Mouse (Mus musculus) kidney, adult 2 months (tissue): Measurements from ENCODE around the gene Lrrc23.
"Not testable (repeated sequence)": the region's sequence is repeated elsewhere in the genome, so short reads cannot be mapped to it uniquely, and the experiment has no call there.

Experiments used
- CTCF ChIP-seq: fragments of 200-500 bp; conservative IDR thresholded peaks from 2 replicates; pipeline ENCODE4 v1.5.1; 2011; ENCODE audit warnings: low read depth, mild to moderate bottlenecking, control low read depth, low read length, moderate library complexity, mixed read lengths; ENCODE audit not compliant: insufficient read depth, insufficient read length
- POLR2A ChIP-seq: fragments of 200-500 bp; IDR thresholded peaks from one replicate; pipeline ENCODE4 v1.6.1; 2011; ENCODE audit warnings: low read depth, low read length, control low read depth

- TF ChIP-seq POLR2A, CTCF: not testable (repeated sequence)
These were observed 24.2 kb upstream of the Lrrc23 start for GRCm38 (mm10) chr6:124803691-124804090.
